Mouse (Mus musculus): Measurements from ENCODE around the gene Pax7.

The Pax7 gene

GRCm38 (mm10) chr4:139758512-139759340 is 74.6 kb downstream of the Pax7 start:
- no peak for DNase-seq (ENCODE audit: low read depth, low spot score)

GRCm38 (mm10) chr4:139756931-139757330 is 76.4 kb downstream of the Pax7 start:
- DNase-seq (ENCODE audit: low read depth, low spot score): no peak

GRCm38 (mm10) chr4:139754148-139754710 is 79.1 kb downstream of the Pax7 start:
- no peak for DNase-seq (ENCODE audit: low read depth, low spot score)

- no peak for DNase-seq (ENCODE audit: low read depth, low spot score)
Observed at GRCm38 (mm10) chr4:139750926-139751325, 82.4 kb downstream of the Pax7 start.

- DNase-seq (ENCODE audit: low read depth, low spot score): no peak
Observed at GRCm38 (mm10) chr4:139747190-139747936, 86.0 kb downstream of the Pax7 start.

GRCm38 (mm10) chr4:139746177-139746576 is 87.2 kb downstream of the Pax7 start:
- DNase-seq (ENCODE audit: low read depth, low spot score): no peak

GRCm38 (mm10) chr4:139744765-139745395 is 88.4 kb downstream of the Pax7 start:
- no peak for DNase-seq (ENCODE audit: low read depth, low spot score)

- DNase-seq (ENCODE audit: low read depth, low spot score): no peak
Observed at GRCm38 (mm10) chr4:139743626-139744025, 89.7 kb downstream of the Pax7 start.

GRCm38 (mm10) chr4:139737035-139737434 is 96.3 kb downstream of the Pax7 start:
- no peak for DNase-seq (ENCODE audit: low read depth, low spot score)

- no peak for DNase-seq (ENCODE audit: low read depth, low spot score)
Observed at GRCm38 (mm10) chr4:139727101-139727500, 106.2 kb downstream of the Pax7 start.

GRCm38 (mm10) chr4:139725421-139725820 is 107.9 kb downstream of the Pax7 start:
- no peak for DNase-seq (ENCODE audit: low read depth, low spot score)

GRCm38 (mm10) chr4:139724296-139724695 is 109.0 kb downstream of the Pax7 start:
- DNase-seq (ENCODE audit: low read depth, low spot score): no peak

GRCm38 (mm10) chr4:139718978-139719377 is 114.3 kb downstream of the Pax7 start:
- DNase-seq (ENCODE audit: low read depth, low spot score): no peak

- no peak for DNase-seq (ENCODE audit: low read depth, low spot score)
Observed at GRCm38 (mm10) chr4:139716477-139717169, 116.7 kb downstream of the Pax7 start.

- no peak for DNase-seq (ENCODE audit: low read depth, low spot score)
Observed at GRCm38 (mm10) chr4:139715241-139715932, 117.9 kb downstream of the Pax7 start.

- no peak for DNase-seq (ENCODE audit: low read depth, low spot score)
Observed at GRCm38 (mm10) chr4:139710467-139711334, 122.6 kb downstream of the Pax7 start.

- DNase-seq (ENCODE audit: low read depth, low spot score): no peak
Observed at GRCm38 (mm10) chr4:139705986-139706385, 127.3 kb downstream of the Pax7 start.

- DNase-seq (ENCODE audit: low read depth, low spot score): no peak
Observed at GRCm38 (mm10) chr4:139703468-139703867, 129.9 kb downstream of the Pax7 start.

GRCm38 (mm10) chr4:139702914-139703313 is 130.4 kb downstream of the Pax7 start:
- DNase-seq (ENCODE audit: low read depth, low spot score): no peak

- DNase-seq (ENCODE audit: low read depth, low spot score): peak; percentile 48
Observed at GRCm38 (mm10) chr4:139698602-139699001, 134.7 kb downstream of the Pax7 start.

Measured in mesoderm, embryonic 11.5 days (tissue).